In genomic region chr11:94332726-94333125, GRCm38 (mm10) we compare ENCODE assay signal across 17 mouse cellular contexts. TPM values are rescaled to one million over a fixed set of nuclear protein-coding genes. Genes with fewer than 3 reads are reported as not detected.
"Had no signal": no experiment of that assay in that cellular context is flagged by ENCODE, and none has a peak within 500 bp of the region (broad histone marks: within the 10 kb centered on the region; RNA-seq: fewer than 3 reads in every experiment).

No protein-coding gene starts in this region.

- DNase-seq: kidney, adult 18-20 months; kidney, adult 9 months; kidney, postnatal 14 days; kidney, postnatal 4 days; liver; liver, postnatal 0 days; lung, embryonic 14.5 days; lung, postnatal 36 days; retina, postnatal 1 day; right cerebral cortex, postnatal 14 days; right cerebral cortex, postnatal 4 days; thymus, postnatal 25 days had no signal

RNA-seq across cellular contexts. Expression of gene Gm21885, which starts 51.1 kb away (rescaled TPM):
- total RNA-seq: hindbrain, postnatal 0 days; layer of hippocampus, postnatal 14 days; left cerebral cortex, adult 2 months; left cerebral cortex, postnatal 10 days; monocyte, adult 5-6 weeks had no signal
